Mouse (Mus musculus): ENCODE measurements around the gene Fmn2. TPM values are rescaled to one million over a fixed set of nuclear protein-coding genes. Genes with fewer than 3 reads are reported as not detected.

Fmn2 gene
- total RNA-seq, 2 experiments from 2014 or later: 0.21 to 0.41 TPM

- no peak for DNase-seq
Observed at GRCm38 (mm10) chr1:174826562-174826961, 324.9 kb downstream of the Fmn2 start.

- DNase-seq: no peak
Observed at GRCm38 (mm10) chr1:174836861-174837260, 335.2 kb downstream of the Fmn2 start.

- DNase-seq: no peak
Observed at GRCm38 (mm10) chr1:174844786-174845185, 343.2 kb downstream of the Fmn2 start.

- DNase-seq: no peak
Observed at GRCm38 (mm10) chr1:174856188-174856587, 354.6 kb downstream of the Fmn2 start.

- DNase-seq: peak; percentile 56
Observed at GRCm38 (mm10) chr1:174860407-174861118, 358.9 kb downstream of the Fmn2 start.

Other genes starting within 250 kb of the Fmn2 start
- not detected for gene Olfr419, start 249.8 kb upstream of the Fmn2 start, total RNA-seq (2021)
- gene Mptx1, start 171.3 kb upstream of the Fmn2 start, total RNA-seq (2021): not detected
- gene Olfr417, start 136.7 kb upstream of the Fmn2 start, total RNA-seq (2021): not detected
- gene Olfr248, start 110.8 kb upstream of the Fmn2 start, total RNA-seq (2021): not detected
- gene Olfr414, start 77.8 kb upstream of the Fmn2 start, total RNA-seq (2021): not detected
- not detected for gene Olfr220, start 59.7 kb upstream of the Fmn2 start, total RNA-seq (2021)

All from gastrocnemius, postnatal 25 days (tissue).